Mouse (Mus musculus): ENCODE results near the gene Rara. TPM values are rescaled to one million over a fixed set of nuclear protein-coding genes. Genes with fewer than 3 reads are reported as not detected.

Rara gene
- polyA plus RNA-seq, 1 experiment from 2014 or later = 34.9 TPM

- Histone ChIP-seq H3K36me3 (ENCODE audit: control insufficient read depth, insufficient read depth, low read length) (peaks cover 8% of the 10 kb centered on the region), H3K9ac (ENCODE audit: low read depth, low read length) (0 out of 2 replicates have a peak overlapping the region, but pooled peaks have one; percentile 43), H3K4me3 (ENCODE audit: low read depth, low read length) (no peak overlapping the region), H3K27ac (ENCODE audit: low read depth, low read length) (peak overlapping the region; percentile 90), H3K9me3 (replicated peaks; ENCODE audit: control insufficient read depth, low read length) (no peaks in the 10 kb centered on the region), H3K4me2 (peak overlapping the region; percentile 19), H3K27me3 (ENCODE audit: control insufficient read depth, insufficient read depth, low read length) (no peaks in the 10 kb centered on the region), H3K4me1 (ENCODE audit: control insufficient read depth, insufficient read depth, low read length) (peaks cover 53% of the 10 kb centered on the region)
- no peak for ATAC-seq (replicated peaks; ENCODE audit: insufficient number of reproducible peaks, low FRiP score, low TSS enrichment)
- WGBS (ENCODE audit: insufficient replicate concordance) = 43% methylated on average over 7 of the region's 7 CpGs
These were observed 22.6 kb upstream of the Rara start for GRCm38 (mm10) chr11:98905033-98905432.

- WGBS (ENCODE audit: insufficient replicate concordance) = 62% methylated on average over 4 of the region's 4 CpGs
- Histone ChIP-seq H3K4me3 (ENCODE audit: low read depth, low read length) (no peak overlapping the region), H3K27ac (ENCODE audit: low read depth, low read length) (peak overlapping the region; percentile 90), H3K9me3 (replicated peaks; ENCODE audit: control insufficient read depth, low read length) (no peaks in the 10 kb centered on the region), H3K27me3 (ENCODE audit: control insufficient read depth, insufficient read depth, low read length) (no peaks in the 10 kb centered on the region), H3K4me2 (no peak overlapping the region), H3K4me1 (ENCODE audit: control insufficient read depth, insufficient read depth, low read length) (peaks cover 54% of the 10 kb centered on the region), H3K9ac (ENCODE audit: low read depth, low read length) (no peak overlapping the region), H3K36me3 (ENCODE audit: control insufficient read depth, insufficient read depth, low read length) (peaks cover 9% of the 10 kb centered on the region)
- no peak for ATAC-seq (replicated peaks; ENCODE audit: insufficient number of reproducible peaks, low FRiP score, low TSS enrichment)
These were observed 22.0 kb upstream of the Rara start for GRCm38 (mm10) chr11:98905583-98905982.

GRCm38 (mm10) chr11:98907063-98907436, 20.6 kb upstream of the Rara start:
- 54% methylated on average over 5 of the region's 5 CpGs for WGBS (ENCODE audit: insufficient replicate concordance)
- peak overlapping the region; percentile 54; the same call in 1 of the 2 replicates for H3K9ac ChIP-seq (ENCODE audit: low read depth, low read length)
- no peak overlapping the region for H3K27ac ChIP-seq (ENCODE audit: low read depth, low read length)

GRCm38 (mm10) chr11:98907437-98908173, 20.0 kb upstream of the Rara start, which contains the start of gene Cdc6:
Gene Cdc6, plus strand, starts transcription at chr11:98907801.
- under 1% methylated on average over 49 of the region's 49 CpGs for WGBS (ENCODE audit: insufficient replicate concordance)
- no peaks in the 10 kb centered on the region for H3K9me3 ChIP-seq (replicated peaks; ENCODE audit: control insufficient read depth, low read length)
- H3K36me3 ChIP-seq (ENCODE audit: control insufficient read depth, insufficient read depth, low read length) = peaks cover 5% of the 10 kb centered on the region; the same call in 1 of the 2 replicates
- H3K4me2 ChIP-seq = peak within 1 kb of the TSS; percentile 95
- peak within 1 kb of the TSS; percentile 82 for H3K27ac ChIP-seq (ENCODE audit: low read depth, low read length)
- H3K4me1 ChIP-seq (ENCODE audit: control insufficient read depth, insufficient read depth, low read length) = peaks cover 48% of the 10 kb centered on the region
- peak within 1 kb of the TSS; percentile 79 for H3K9ac ChIP-seq (ENCODE audit: low read depth, low read length)
- no peaks in the 10 kb centered on the region for H3K27me3 ChIP-seq (ENCODE audit: control insufficient read depth, insufficient read depth, low read length)
- peak within 1 kb of the TSS; percentile 69 for H3K4me3 ChIP-seq (ENCODE audit: low read depth, low read length)
- peak; percentile 93 for ATAC-seq (replicated peaks; ENCODE audit: insufficient number of reproducible peaks, low FRiP score, low TSS enrichment)

More at GRCm38 (mm10) chr11:98907063-98907436, 20.6 kb upstream of the Rara start:
- Histone ChIP-seq H3K27me3 (ENCODE audit: control insufficient read depth, insufficient read depth, low read length) (no peaks in the 10 kb centered on the region), H3K4me2 (peak overlapping the region; percentile 95), H3K4me1 (ENCODE audit: control insufficient read depth, insufficient read depth, low read length) (peaks cover 52% of the 10 kb centered on the region), H3K9me3 (replicated peaks; ENCODE audit: control insufficient read depth, low read length) (no peaks in the 10 kb centered on the region), H3K36me3 (ENCODE audit: control insufficient read depth, insufficient read depth, low read length) (peaks cover 5% of the 10 kb centered on the region; the same call in 1 of the 2 replicates), H3K4me3 (ENCODE audit: low read depth, low read length) (peak overlapping the region; percentile 69; the same call in 1 of the 2 replicates)
- ATAC-seq (replicated peaks; ENCODE audit: insufficient number of reproducible peaks, low FRiP score, low TSS enrichment) = no peak

GRCm38 (mm10) chr11:98909654-98910053, 18.0 kb upstream of the Rara start:
- Histone ChIP-seq H3K27ac (ENCODE audit: low read depth, low read length) (no peak overlapping the region), H3K36me3 (ENCODE audit: control insufficient read depth, insufficient read depth, low read length) (peaks cover 7% of the 10 kb centered on the region), H3K4me2 (peak overlapping the region; percentile 95)

GRCm38 (mm10) chr11:98910415-98910814, 17.2 kb upstream of the Rara start:
- H3K27ac ChIP-seq (ENCODE audit: low read depth, low read length) = no peak overlapping the region
- H3K9me3 ChIP-seq (replicated peaks; ENCODE audit: control insufficient read depth, low read length) = no peaks in the 10 kb centered on the region
- 78% methylated on average over 11 of the region's 11 CpGs for WGBS (ENCODE audit: insufficient replicate concordance)
- H3K36me3 ChIP-seq (ENCODE audit: control insufficient read depth, insufficient read depth, low read length) = peaks cover 10% of the 10 kb centered on the region
- H3K4me2 ChIP-seq = peak overlapping the region; percentile 95
- peaks cover 22% of the 10 kb centered on the region for H3K4me1 ChIP-seq (ENCODE audit: control insufficient read depth, insufficient read depth, low read length)
- no peak for ATAC-seq (replicated peaks; ENCODE audit: insufficient number of reproducible peaks, low FRiP score, low TSS enrichment)
- no peak overlapping the region; the same call in 1 of the 2 replicates for H3K4me3 ChIP-seq (ENCODE audit: low read depth, low read length)
- H3K27me3 ChIP-seq (ENCODE audit: control insufficient read depth, insufficient read depth, low read length) = no peaks in the 10 kb centered on the region
- peak overlapping the region; percentile 43; the same call in 1 of the 2 replicates for H3K9ac ChIP-seq (ENCODE audit: low read depth, low read length)

More at GRCm38 (mm10) chr11:98909654-98910053, 18.0 kb upstream of the Rara start:
- WGBS (ENCODE audit: insufficient replicate concordance) = 41% methylated on average over 6 of the region's 6 CpGs
- Histone ChIP-seq H3K9ac (ENCODE audit: low read depth, low read length) (peak overlapping the region; percentile 43; the same call in 1 of the 2 replicates), H3K9me3 (replicated peaks; ENCODE audit: control insufficient read depth, low read length) (no peaks in the 10 kb centered on the region), H3K4me1 (ENCODE audit: control insufficient read depth, insufficient read depth, low read length) (peaks cover 30% of the 10 kb centered on the region), H3K4me3 (ENCODE audit: low read depth, low read length) (peak overlapping the region; percentile 69), H3K27me3 (ENCODE audit: control insufficient read depth, insufficient read depth, low read length) (no peaks in the 10 kb centered on the region)
- ATAC-seq (replicated peaks; ENCODE audit: insufficient number of reproducible peaks, low FRiP score, low TSS enrichment) = no peak

GRCm38 (mm10) chr11:98911498-98911897, 16.1 kb upstream of the Rara start:
- no peak for ATAC-seq (replicated peaks; ENCODE audit: insufficient number of reproducible peaks, low FRiP score, low TSS enrichment)
- Histone ChIP-seq H3K27ac (ENCODE audit: low read depth, low read length) (no peak overlapping the region; the same call in 1 of the 2 replicates), H3K4me1 (ENCODE audit: control insufficient read depth, insufficient read depth, low read length) (peaks cover 20% of the 10 kb centered on the region), H3K4me2 (peak overlapping the region; percentile 29; the same call in 1 of the 2 replicates), H3K4me3 (ENCODE audit: low read depth, low read length) (no peak overlapping the region), H3K9me3 (replicated peaks; ENCODE audit: control insufficient read depth, low read length) (no peaks in the 10 kb centered on the region), H3K36me3 (ENCODE audit: control insufficient read depth, insufficient read depth, low read length) (peaks cover 13% of the 10 kb centered on the region), H3K9ac (ENCODE audit: low read depth, low read length) (no peak overlapping the region), H3K27me3 (ENCODE audit: control insufficient read depth, insufficient read depth, low read length) (no peaks in the 10 kb centered on the region)
- 72% methylated on average over 5 of the region's 5 CpGs for WGBS (ENCODE audit: insufficient replicate concordance)

- Histone ChIP-seq H3K4me2 (no peak overlapping the region), H3K27ac (ENCODE audit: low read depth, low read length) (no peak overlapping the region), H3K4me3 (ENCODE audit: low read depth, low read length) (no peak overlapping the region), H3K9ac (ENCODE audit: low read depth, low read length) (no peak overlapping the region), H3K9me3 (replicated peaks; ENCODE audit: control insufficient read depth, low read length) (no peaks in the 10 kb centered on the region), H3K27me3 (ENCODE audit: control insufficient read depth, insufficient read depth, low read length) (no peaks in the 10 kb centered on the region), H3K4me1 (ENCODE audit: control insufficient read depth, insufficient read depth, low read length) (peaks cover 22% of the 10 kb centered on the region), H3K36me3 (ENCODE audit: control insufficient read depth, insufficient read depth, low read length) (peaks cover 18% of the 10 kb centered on the region)
- 69% methylated on average over 11 of the region's 11 CpGs for WGBS (ENCODE audit: insufficient replicate concordance)
- no peak for ATAC-seq (replicated peaks; ENCODE audit: insufficient number of reproducible peaks, low FRiP score, low TSS enrichment)
These were observed 13.4 kb upstream of the Rara start for GRCm38 (mm10) chr11:98914196-98914595.

Measured in heart, embryonic 11.5 days (tissue).